In the genomic region with DNA sequence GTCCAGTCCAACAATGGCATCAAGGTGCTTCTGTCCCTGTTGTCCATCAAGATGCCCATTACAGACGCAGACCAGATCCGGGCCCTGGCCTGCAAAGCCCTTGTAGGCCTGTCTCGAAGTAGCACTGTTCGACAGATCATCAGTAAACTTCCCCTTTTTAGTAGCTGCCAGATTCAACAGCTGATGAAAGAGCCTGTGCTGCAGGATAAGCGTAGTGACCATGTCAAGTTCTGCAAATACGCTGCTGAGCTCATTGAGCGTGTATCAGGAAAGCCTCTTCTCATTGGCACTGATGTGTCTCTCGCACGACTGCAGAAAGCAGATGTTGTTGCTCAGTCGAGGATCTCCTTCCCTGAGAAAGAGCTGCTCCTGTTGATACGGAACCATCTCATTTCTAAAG, we compare ENCODE assay signal across 23 mouse cellular contexts. TPM values are rescaled to one million over a fixed set of nuclear protein-coding genes. Genes with fewer than 3 reads are reported as not detected.
A peak's percentile ranks its signal among the peaks of the same experiment; 100 is the strongest.
DNase-seq lines count a peak whose midpoint lies in the region; ATAC-seq lines count a peak whose summit lies in the region.
"Had no signal": no experiment of that assay in that cellular context is flagged by ENCODE, and none has a peak within 500 bp of the region (broad histone marks: within the 10 kb centered on the region; RNA-seq: fewer than 3 reads in every experiment).

No protein-coding gene starts in this region.

- DNase-seq in heart, adult 11 months: peak; percentile 85
- DNase-seq in heart, adult 8-10 months (ENCODE audit: low spot score): no peak
- DNase-seq in cerebellum, postnatal 4 days (ENCODE audit: low spot score in 2 of 2): no peak
- no peak for DNase-seq in heart, adult 9 months (ENCODE audit: low spot score in 2 of 2)
- DNase-seq in cerebellum, adult 18-20 months: no peak
- DNase-seq: adrenal gland, postnatal 10 days; adrenal gland, postnatal 36 days; B cell, adult 2 months; cerebellum, adult 2 months; cerebellum, adult 9-11 months; cerebellum, postnatal 25 days; forebrain, postnatal 0 days; gastrocnemius, adult 2 months; gastrocnemius, postnatal 25 days; heart, postnatal 14 days; heart, postnatal 4 days; kidney, adult 11 months had no signal

- ATAC-seq in common myeloid progenitor, adult 5-6 weeks (replicated peaks; ENCODE audit: low read depth, poor library complexity, severe bottlenecking): peak; percentile 89
- peak; percentile 58 for ATAC-seq in megakaryocyte progenitor cell, adult 5-6 weeks (replicated peaks; ENCODE audit: poor library complexity)
- ATAC-seq: forebrain, embryonic 14.5 days; forebrain, postnatal 0 days; hindbrain, postnatal 0 days; inflammation-experienced regulatory T-cells, adult 6 months; Patski had no signal

RNA-seq across cellular contexts. Expression of gene Rbm15b, which starts 29.2 kb away (rescaled TPM):
- 10 to 100 TPM; 10.6 to 13.9 (median 12.0) TPM for total RNA-seq in heart, adult 8-10 months (2022)
- 23.6 and 29.1 TPM in 2 replicates for total RNA-seq in common myeloid progenitor, adult 5-6 weeks (2017)
- total RNA-seq in megakaryocyte progenitor cell, adult 5-6 weeks (2015): 20.3 and 22.6 TPM in 2 replicates
- 23.7 and 26.1 TPM in 2 replicates for total RNA-seq in megakaryocyte progenitor cell, adult 5-6 weeks (2017)

RNA-seq across cellular contexts. Expression of gene Manf, which starts 33.7 kb away (rescaled TPM):
- 100 to 1,000 TPM; 112 to 170 (median 145) TPM for total RNA-seq in heart, adult 8-10 months (2022)
- 160 and 252 TPM in 2 replicates for total RNA-seq in common myeloid progenitor, adult 5-6 weeks (2017)
- total RNA-seq in megakaryocyte progenitor cell, adult 5-6 weeks (2015): 619 and 658 TPM in 2 replicates
- total RNA-seq in megakaryocyte progenitor cell, adult 5-6 weeks (2017): 405 and 458 TPM in 2 replicates

RNA-seq across cellular contexts. Expression of gene Dcaf1, which starts 36.4 kb away (rescaled TPM):
- 10 to 100 TPM; 23.9 to 30.7 (median 25.3) TPM for total RNA-seq in heart, adult 8-10 months (2022)
- 52.9 and 79.1 TPM in 2 replicates for total RNA-seq in common myeloid progenitor, adult 5-6 weeks (2017)
- 67.7 and 74.1 TPM in 2 replicates for total RNA-seq in megakaryocyte progenitor cell, adult 5-6 weeks (2015)
- total RNA-seq in megakaryocyte progenitor cell, adult 5-6 weeks (2017): 38.1 and 50.1 TPM in 2 replicates
